Mouse (Mus musculus) intestine, embryonic 15.5 days (tissue): ENCODE data around the gene Pdf. TPM values are rescaled to one million over a fixed set of nuclear protein-coding genes. Genes with fewer than 3 reads are reported as not detected.
A peak's percentile ranks its signal among the peaks of the same experiment; 100 is the strongest.

Experiments used
- ATAC-seq: fragments of 200-750 bp; cut with Nextera tagmentation; 2 replicates; pipeline ENCODE4 v1.8.0; 2017; ENCODE audit warnings: moderate TSS enrichment, moderate library complexity
- H3K27ac ChIP-seq: fragments of 300-500 bp; sonication (generic); 2 replicates; pipeline ENCODE4 v1.5.1; 2015; ENCODE audit warnings: mild to moderate bottlenecking, inconsistent platforms
- H3K27me3 ChIP-seq: fragments of 300-500 bp; sonication (generic); replicated peaks from 2 replicates; pipeline ENCODE4 v1.6.1; 2015; ENCODE audit warnings: inconsistent platforms
- H3K36me3 ChIP-seq: fragments of 300-500 bp; sonication (generic); 2 replicates; pipeline ENCODE4 v1.6.1; 2015; ENCODE audit warnings: inconsistent platforms
- H3K4me1 ChIP-seq: fragments of 300-500 bp; sonication (generic); replicated peaks from 2 replicates; pipeline ENCODE4 v1.6.1; 2015; ENCODE audit warnings: inconsistent platforms
- H3K4me2 ChIP-seq: fragments of 300-500 bp; sonication (generic); replicated peaks from 2 replicates; pipeline ENCODE4 v1.6.1; 2015; ENCODE audit warnings: mild to moderate bottlenecking, inconsistent platforms
- H3K4me3 ChIP-seq: fragments of 300-500 bp; sonication (generic); replicated peaks from 2 replicates; pipeline ENCODE4 v1.5.1; 2015; ENCODE audit warnings: inconsistent platforms
- H3K9ac ChIP-seq: fragments of 300-500 bp; sonication (generic); 2 replicates; pipeline ENCODE4 v1.6.1; 2015; ENCODE audit warnings: inconsistent platforms
- H3K9me3 ChIP-seq: fragments of 300-500 bp; sonication (generic); 2 replicates; pipeline ENCODE4 v1.6.1; 2016; ENCODE audit warnings: inconsistent platforms
- WGBS: fragments of 180-500 bp; shearing (Covaris S2); methylation state at CpG from one replicate; pipeline ENCODE4 v1.1.7; 2015; 5-methylcytosine and 5-hydroxymethylcytosine counted together
- polyA plus RNA-seq: library from polyadenylated mRNA; unstranded; fragments of >200 nt; fragmentation: Nextera tagmentation; extraction: Ambion mirVana; gene quantifications from 2 replicates; pipeline ENCODE4 v1.2.1, GENCODE M21; 2015

Pdf gene
- polyA plus RNA-seq, result 52.5 and 54.8 TPM in 2 replicates

- peak within 1 kb of the TSS; percentile 96 for H3K4me3 ChIP-seq
- H3K4me1 ChIP-seq, result peaks cover 17% of the 10 kb centered on the region
- H3K9ac ChIP-seq, result peak within 1 kb of the TSS; percentile 92
- H3K9me3 ChIP-seq, result no peaks in the 10 kb centered on the region
- peak; percentile 92 for ATAC-seq
- peak within 1 kb of the TSS; percentile 93 for H3K4me2 ChIP-seq
- no peaks in the 10 kb centered on the region for H3K27me3 ChIP-seq
- H3K36me3 ChIP-seq, result peaks cover 66% of the 10 kb centered on the region
- WGBS, result under 1% methylated on average over 87 of the region's 87 CpGs
- H3K27ac ChIP-seq, result peak within 1 kb of the TSS; percentile 96
Observed at GRCm38 (mm10) chr8:107048061-107048941, at the start of gene Pdf. Gene Pdf (minus strand): TSS chr8:107048614.

GRCm38 (mm10) chr8:107096366-107097036 lies 48.1 kb upstream of the Pdf start, which contains the start of gene Terf2:
Gene Terf2 (minus strand): TSS chr8:107096547.
- Histone ChIP-seq H3K4me3 (peak within 1 kb of the TSS; percentile 59), H3K4me1 (peaks cover 11% of the 10 kb centered on the region; the same call in 1 of the 2 replicates), H3K9me3 (no peaks in the 10 kb centered on the region), H3K27me3 (no peaks in the 10 kb centered on the region), H3K36me3 (no peaks in the 10 kb centered on the region), H3K27ac (peak within 1 kb of the TSS; percentile 93), H3K9ac (peak within 1 kb of the TSS; percentile 86), H3K4me2 (peak within 1 kb of the TSS; percentile 63)
- WGBS, result 3% methylated on average over 31 of the region's 39 CpGs
- ATAC-seq, result peak; percentile 97

GRCm38 (mm10) chr8:107095717-107096365 lies 47.4 kb upstream of the Pdf start:
- H3K4me1 ChIP-seq, result peaks cover 11% of the 10 kb centered on the region; the same call in 1 of the 2 replicates
- H3K9me3 ChIP-seq, result no peaks in the 10 kb centered on the region
- peak overlapping the region; percentile 63 for H3K4me2 ChIP-seq
- under 1% methylated on average over 40 of the region's 53 CpGs for WGBS
- H3K4me3 ChIP-seq, result peak overlapping the region; percentile 59
- H3K36me3 ChIP-seq, result 0 out of 2 replicates have a peak, but pooled peaks cover 3% of the 10 kb centered on the region
- peak overlapping the region; percentile 86 for H3K9ac ChIP-seq
- ATAC-seq, result peak; percentile 7
- no peaks in the 10 kb centered on the region for H3K27me3 ChIP-seq
- peak overlapping the region; percentile 93 for H3K27ac ChIP-seq

- WGBS, result 93% methylated on average over 7 of the region's 7 CpGs
- no peak for ATAC-seq
- H3K36me3 ChIP-seq, result peaks cover 20% of the 10 kb centered on the region
Observed at GRCm38 (mm10) chr8:107090531-107090930, 42.1 kb upstream of the Pdf start.

GRCm38 (mm10) chr8:107088526-107089063 lies 40.2 kb upstream of the Pdf start:
- 94% methylated on average over 5 of the region's 5 CpGs for WGBS

More at GRCm38 (mm10) chr8:107090531-107090930, 42.1 kb upstream of the Pdf start:
- Histone ChIP-seq H3K4me3 (no peak overlapping the region), H3K27ac (no peak overlapping the region), H3K4me2 (no peak overlapping the region), H3K9ac (no peak overlapping the region), H3K4me1 (peaks cover 9% of the 10 kb centered on the region; the same call in 1 of the 2 replicates), H3K9me3 (no peaks in the 10 kb centered on the region), H3K27me3 (no peaks in the 10 kb centered on the region)

GRCm38 (mm10) chr8:107086018-107086417 lies 37.6 kb upstream of the Pdf start:
- Histone ChIP-seq H3K4me1 (no peaks in the 10 kb centered on the region), H3K9me3 (no peaks in the 10 kb centered on the region), H3K4me3 (no peak overlapping the region), H3K4me2 (no peak overlapping the region), H3K36me3 (peaks cover 34% of the 10 kb centered on the region), H3K9ac (no peak overlapping the region), H3K27me3 (no peaks in the 10 kb centered on the region), H3K27ac (no peak overlapping the region)
- 98% methylated on average over 5 of the region's 5 CpGs for WGBS
- ATAC-seq, result no peak

More at GRCm38 (mm10) chr8:107088526-107089063, 40.2 kb upstream of the Pdf start:
- ATAC-seq, result no peak
- Histone ChIP-seq H3K4me2 (no peak overlapping the region), H3K27ac (no peak overlapping the region), H3K27me3 (no peaks in the 10 kb centered on the region), H3K4me3 (no peak overlapping the region), H3K9me3 (no peaks in the 10 kb centered on the region), H3K36me3 (peaks cover 25% of the 10 kb centered on the region), H3K9ac (no peak overlapping the region), H3K4me1 (no peaks in the 10 kb centered on the region)

GRCm38 (mm10) chr8:107085358-107085757 lies 36.9 kb upstream of the Pdf start:
- Histone ChIP-seq H3K4me1 (no peaks in the 10 kb centered on the region), H3K9me3 (no peaks in the 10 kb centered on the region), H3K36me3 (peaks cover 37% of the 10 kb centered on the region), H3K4me2 (no peak overlapping the region), H3K9ac (no peak overlapping the region), H3K27me3 (no peaks in the 10 kb centered on the region), H3K4me3 (no peak overlapping the region), H3K27ac (no peak overlapping the region)
- WGBS, result 95% methylated on average over 17 of the region's 17 CpGs
- ATAC-seq, result no peak

GRCm38 (mm10) chr8:107076239-107076888 lies 27.9 kb upstream of the Pdf start:
- no peaks in the 10 kb centered on the region for H3K9me3 ChIP-seq
- WGBS, result 79% methylated on average over 7 of the region's 7 CpGs
- no peak overlapping the region for H3K4me3 ChIP-seq
- H3K9ac ChIP-seq, result no peak overlapping the region
- H3K27ac ChIP-seq, result no peak overlapping the region
- 0 out of 2 replicates have a peak, but pooled peaks have one; percentile 23 for ATAC-seq
- H3K4me1 ChIP-seq, result no peaks in the 10 kb centered on the region
- H3K36me3 ChIP-seq, result peaks cover 52% of the 10 kb centered on the region
- no peak overlapping the region for H3K4me2 ChIP-seq
- no peaks in the 10 kb centered on the region for H3K27me3 ChIP-seq

- peaks cover 43% of the 10 kb centered on the region for H3K36me3 ChIP-seq
Observed at GRCm38 (mm10) chr8:107074128-107074527, 25.7 kb upstream of the Pdf start.

GRCm38 (mm10) chr8:107073706-107074105 lies 25.3 kb upstream of the Pdf start:
- Histone ChIP-seq H3K9ac (no peak overlapping the region), H3K4me1 (no peaks in the 10 kb centered on the region), H3K27ac (no peak overlapping the region), H3K4me2 (no peak overlapping the region), H3K4me3 (no peak overlapping the region), H3K27me3 (no peaks in the 10 kb centered on the region), H3K36me3 (peaks cover 43% of the 10 kb centered on the region), H3K9me3 (no peaks in the 10 kb centered on the region)
- no peak for ATAC-seq
- 83% methylated on average over 4 of the region's 4 CpGs for WGBS

More at GRCm38 (mm10) chr8:107074128-107074527, 25.7 kb upstream of the Pdf start:
- no peaks in the 10 kb centered on the region for H3K4me1 ChIP-seq
- no peak overlapping the region for H3K4me2 ChIP-seq
- H3K4me3 ChIP-seq, result no peak overlapping the region
- no peak overlapping the region for H3K9ac ChIP-seq
- no peak for ATAC-seq
- H3K27ac ChIP-seq, result no peak overlapping the region
- no peaks in the 10 kb centered on the region for H3K27me3 ChIP-seq
- no peaks in the 10 kb centered on the region for H3K9me3 ChIP-seq
- WGBS, result 89% methylated on average over 1 of the region's 1 CpGs
